Mouse (Mus musculus) leukemia stem cell, adult 10-12 weeks (primary cell): ENCODE data around the gene Phka1. TPM values are rescaled to one million over a fixed set of nuclear protein-coding genes. Genes with fewer than 3 reads are reported as not detected.

ENCODE experiments used
- polyA plus RNA-seq: library from polyadenylated mRNA; stranded (reverse); fragments of >175 nt; gene quantifications from 2 replicates; pipeline ENCODE4 v1.2.3, GENCODE M21; 2012; ENCODE audit warnings: low replicate concordance

Gene Phka1
- 0.35 and 0.71 TPM in 2 replicates for polyA plus RNA-seq

DNA sequence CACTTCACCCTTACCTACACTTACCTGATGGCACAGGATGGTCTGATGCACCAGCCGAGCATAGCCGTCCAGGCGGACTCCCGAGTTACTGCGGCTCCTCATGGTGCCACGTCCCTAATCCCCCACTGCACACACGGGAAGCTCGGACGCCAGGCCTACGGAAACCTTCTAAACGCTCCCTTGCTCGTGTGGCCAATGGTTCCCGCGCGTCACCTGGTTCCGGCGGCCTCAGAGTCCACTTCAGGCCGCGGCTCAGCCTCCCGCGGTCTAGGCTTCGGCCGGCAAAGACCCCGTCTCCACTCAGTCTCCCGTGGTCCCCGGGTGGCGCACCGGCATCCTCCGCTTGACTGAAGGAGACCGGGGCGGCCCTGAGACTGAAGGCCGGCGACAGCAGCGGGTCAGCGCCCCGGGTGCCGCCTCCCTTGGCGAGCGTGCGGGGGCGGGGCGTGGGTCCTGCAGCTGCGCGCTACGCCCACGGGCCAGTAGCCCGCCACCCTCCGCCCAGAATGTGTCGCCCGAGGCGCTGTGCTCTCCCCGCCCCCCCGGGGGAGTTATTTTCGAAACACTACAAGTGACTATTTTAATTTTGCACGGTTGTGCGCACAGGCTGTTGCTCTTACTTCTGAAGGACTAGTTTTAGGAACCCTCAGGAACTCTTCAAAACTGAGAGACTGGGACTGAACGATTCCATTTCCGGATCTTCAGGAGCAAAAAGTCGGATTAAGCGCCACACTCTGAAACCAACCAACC lies at the start of gene Phka1:
Gene Phka1, minus strand, starts transcription at position 424 of the 750 bp plus-strand sequence.

DNA sequence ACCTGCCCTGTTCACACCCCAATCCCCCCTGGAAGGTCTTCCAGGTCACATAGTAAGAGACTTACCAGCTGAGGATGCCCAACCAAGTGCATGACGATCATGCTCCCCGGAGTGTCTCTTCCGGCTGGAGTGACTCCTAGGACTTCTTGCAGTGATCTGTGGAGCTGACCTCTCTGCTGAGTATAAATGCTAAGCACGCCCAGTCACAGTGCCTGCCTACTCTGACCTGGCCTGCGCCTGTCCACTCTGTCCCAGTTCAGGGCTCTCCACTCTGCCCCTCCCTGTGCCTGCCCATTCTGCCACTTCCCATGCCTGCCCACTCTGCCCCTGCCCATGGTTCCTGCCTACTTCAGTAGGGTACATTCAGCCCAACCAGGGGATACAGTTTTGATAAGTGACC lies 42.8 kb upstream of the Phka1 start, which contains the start of gene Gm3880:
Gene Gm3880, minus strand, starts transcription at position 101 of the 400 bp plus-strand sequence.

DNA sequence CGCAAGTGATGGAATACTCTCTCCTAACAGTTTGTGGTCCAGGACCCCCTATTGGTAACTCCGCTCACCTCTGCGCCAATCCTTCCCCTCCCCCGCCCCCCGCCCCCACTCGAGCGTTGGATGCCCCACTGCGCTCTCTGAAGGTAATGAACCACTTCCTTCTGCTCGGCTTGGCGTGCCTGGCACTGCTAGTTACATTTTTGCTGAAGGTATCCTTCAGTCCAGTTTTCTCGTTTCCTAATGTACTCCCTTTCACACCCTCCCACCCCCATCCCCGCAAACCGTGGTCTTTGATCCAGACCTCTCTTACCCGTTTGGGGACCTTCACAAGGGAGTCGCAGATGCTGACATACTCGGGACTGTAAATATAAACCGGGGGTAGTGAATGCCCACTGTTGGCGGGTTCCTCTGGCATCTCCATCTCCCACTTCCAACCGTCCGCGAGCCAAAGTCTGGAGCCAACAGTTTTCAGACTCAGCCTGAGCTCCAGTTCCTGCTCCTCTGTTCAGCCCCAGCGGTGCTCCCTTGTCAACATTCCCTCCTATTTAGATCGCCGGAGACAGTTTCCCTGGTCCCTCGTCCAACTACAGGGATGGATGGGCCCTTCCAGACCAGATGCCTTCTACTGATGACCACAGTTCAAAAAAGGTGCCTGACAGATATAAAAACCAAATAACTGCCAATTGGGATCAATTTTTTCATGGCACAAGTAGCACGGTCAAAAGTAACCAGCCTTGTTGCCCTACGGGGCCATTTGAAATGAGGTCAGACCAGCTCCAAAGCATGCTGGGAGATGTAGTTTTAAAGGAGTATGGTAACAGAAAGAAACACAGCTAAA lies 139.2 kb downstream of the Phka1 start, which contains the start of gene Hdac8:
Gene Hdac8, minus strand, starts transcription at position 716 of the 838 bp plus-strand sequence.

Other genes with a start within 250 kb of the Phka1 start
- gene Hdac8, start 138.9 kb downstream of the Phka1 start, polyA plus RNA-seq = 2.0 and 3.3 TPM in 2 replicates
- not detected in 2 replicates for gene Gm3880, start 42.7 kb upstream of the Phka1 start, polyA plus RNA-seq
- not detected in 2 replicates for gene Gm9112, start 63.4 kb upstream of the Phka1 start, polyA plus RNA-seq
- not detected in 2 replicates for gene Dmrtc1b, start 63.6 kb upstream of the Phka1 start, polyA plus RNA-seq
- not detected in 2 replicates for gene Dmrtc1c1, start 158.7 kb upstream of the Phka1 start, polyA plus RNA-seq
- gene Dmrtc1c2, start 210.4 kb upstream of the Phka1 start, polyA plus RNA-seq = not detected in 2 replicates
- gene 1700031F05Rik, start 223.7 kb upstream of the Phka1 start, polyA plus RNA-seq = not detected in 2 replicates